Mouse (Mus musculus) layer of hippocampus, adult 2 months (tissue): ENCODE results near the gene Phf21b. TPM values are rescaled to one million over a fixed set of nuclear protein-coding genes. Genes with fewer than 3 reads are reported as not detected.
A peak's percentile ranks its signal among the peaks of the same experiment; 100 is the strongest.

Experiments used
- DNase-seq, 2 experiments: peaks; one replicate each; pipeline ENCODE4 v3.0.0; 2022; ENCODE audit warnings: low spot score in 2 of 2
- H3K27ac ChIP-seq: fragments of 200-600 bp; 2 replicates; pipeline ENCODE4 v1.8.1; 2022
- H3K4me3 ChIP-seq: fragments of 200-600 bp; 2 replicates; pipeline ENCODE4 v1.8.1; 2022; ENCODE audit warnings: mild to moderate bottlenecking
- CTCF ChIP-seq: fragments of 200-600 bp; conservative IDR thresholded peaks from 2 replicates; pipeline ENCODE4 v1.8.1; 2022; ENCODE audit warnings: antibody characterized with exemption, mild to moderate bottlenecking, moderate library complexity
- total RNA-seq, 2 experiments: library from RNA; stranded (reverse); gene quantifications; 2 replicates each; pipeline ENCODE4 v1.2.3; 2021

Phf21b gene
- total RNA-seq, 2 experiments from 2014 or later = 8.8 to 11.9 TPM

GRCm38 (mm10) chr15:84861911-84862310, 6.1 kb upstream of the Phf21b start:
- Histone ChIP-seq H3K4me3 (no peak overlapping the region), H3K27ac (no peak overlapping the region)
- TF ChIP-seq CTCF = no peak
- no peak for DNase-seq

GRCm38 (mm10) chr15:84857623-84858022, 1.8 kb upstream of the Phf21b start:
- Histone ChIP-seq H3K27ac (no peak overlapping the region), H3K4me3 (no peak overlapping the region)
- no peak for TF ChIP-seq CTCF
- DNase-seq = no peak

- DNase-seq = peak in 1 of 2 experiments; percentile 38
- H3K4me3 ChIP-seq = peak overlapping the region; percentile 71
- TF ChIP-seq CTCF = no peak
- peak overlapping the region; percentile 97 for H3K27ac ChIP-seq
Measured at GRCm38 (mm10) chr15:84854921-84855901, 638 bp downstream of the Phf21b start.

- Histone ChIP-seq H3K4me3 (peak overlapping the region; percentile 71), H3K27ac (peak overlapping the region; percentile 97)
- TF ChIP-seq CTCF = no peak
- no peak for DNase-seq
Measured at GRCm38 (mm10) chr15:84854171-84854811, 1.6 kb downstream of the Phf21b start.

GRCm38 (mm10) chr15:84853261-84854137, 2.4 kb downstream of the Phf21b start:
- peak overlapping the region; percentile 71 for H3K4me3 ChIP-seq
- TF ChIP-seq CTCF = no peak; the same call in 1 of the 2 replicates
- H3K27ac ChIP-seq = peak overlapping the region; percentile 97
- peak; percentile 71 to 84 for DNase-seq

GRCm38 (mm10) chr15:84852457-84853070, 3.3 kb downstream of the Phf21b start:
- Histone ChIP-seq H3K27ac (peak overlapping the region; percentile 97), H3K4me3 (peak overlapping the region; percentile 71)
- peak; percentile 48 to 55 for DNase-seq
- TF ChIP-seq CTCF = no peak

GRCm38 (mm10) chr15:84850321-84850720, 5.5 kb downstream of the Phf21b start:
- peak; percentile 49 for TF ChIP-seq CTCF
- H3K27ac ChIP-seq = no peak overlapping the region
- no peak overlapping the region for H3K4me3 ChIP-seq
- DNase-seq = no peak

GRCm38 (mm10) chr15:84846216-84846615, 9.6 kb downstream of the Phf21b start:
- no peak for TF ChIP-seq CTCF
- no peak overlapping the region for H3K4me3 ChIP-seq
- no peak for DNase-seq
- no peak overlapping the region for H3K27ac ChIP-seq

GRCm38 (mm10) chr15:84844831-84845230, 11.0 kb downstream of the Phf21b start:
- no peak for TF ChIP-seq CTCF
- no peak overlapping the region for H3K4me3 ChIP-seq
- no peak overlapping the region for H3K27ac ChIP-seq
- no peak for DNase-seq

- no peak for DNase-seq
- no peak for TF ChIP-seq CTCF
- Histone ChIP-seq H3K27ac (no peak overlapping the region), H3K4me3 (no peak overlapping the region)
Measured at GRCm38 (mm10) chr15:84843034-84843433, 12.8 kb downstream of the Phf21b start.

- Histone ChIP-seq H3K4me3 (no peak overlapping the region), H3K27ac (no peak overlapping the region)
- no peak for DNase-seq
- no peak for TF ChIP-seq CTCF
Measured at GRCm38 (mm10) chr15:84841925-84842821, 13.7 kb downstream of the Phf21b start.
